Comparison of ENCODE assay signal across 16 mouse cellular contexts in genomic region chr10:117824139-117824538, GRCm38 (mm10). TPM values are rescaled to one million over a fixed set of nuclear protein-coding genes. Genes with fewer than 3 reads are reported as not detected.
A peak's percentile ranks its signal among the peaks of the same experiment; 100 is the strongest.
DNase-seq lines count a peak whose midpoint lies in the region; ATAC-seq and TF ChIP-seq lines count a peak whose summit lies in the region.
"Had no signal": no experiment of that assay in that cellular context is flagged by ENCODE, and none has a peak within 500 bp of the region (broad histone marks: within the 10 kb centered on the region; RNA-seq: fewer than 3 reads in every experiment).

No protein-coding gene starts in this region.

- intact Hi-C loops in left cerebral cortex, adult 2 months (cut with DNase I), result no loop called here
- intact Hi-C loops in left cerebral cortex, postnatal 14 days (cut with DNase I), result no loop called here

- H3K27ac ChIP-seq in left cerebral cortex, adult 2 months, result no peak overlapping the region
- no peak overlapping the region for H3K27ac ChIP-seq in intestine, embryonic 16.5 days (ENCODE audit: low read length)
- no peak overlapping the region for H3K27ac ChIP-seq in stomach, embryonic 16.5 days (ENCODE audit: low read length)
- H3K27ac ChIP-seq: hindbrain, embryonic 15.5 days; limb, embryonic 10.5 days; macrophage had no signal

- peak; percentile 37 for TF ChIP-seq CTCF in left cerebral cortex, adult 2 months (IDR thresholded peaks at IDR 0.05)
- peak; percentile 70 for TF ChIP-seq CTCF in lung, adult 2 months (IDR thresholded peaks at IDR 0.05; ENCODE audit: insufficient read depth, low read length)

- peaks cover 11% of the 10 kb centered on the region for H3K36me3 ChIP-seq in intestine, embryonic 16.5 days (ENCODE audit: control insufficient read depth, insufficient read depth, low read length)
- peaks cover 26% of the 10 kb centered on the region; the same call in 1 of the 2 replicates for H3K36me3 ChIP-seq in stomach, embryonic 16.5 days (ENCODE audit: control insufficient read depth, insufficient read depth, low read length)

- no peak overlapping the region for H3K9ac ChIP-seq in intestine, embryonic 16.5 days (ENCODE audit: low read depth, low read length)
- no peak overlapping the region for H3K9ac ChIP-seq in stomach, embryonic 16.5 days (ENCODE audit: low read length)
- H3K9ac ChIP-seq: hindbrain, embryonic 15.5 days had no signal

- WGBS in intestine, embryonic 16.5 days, result 55% methylated on average over 4 of the region's 4 CpGs
- 22% methylated on average over 4 of the region's 4 CpGs for WGBS in lung, adult 2 months
- 65% methylated on average over 4 of the region's 4 CpGs for WGBS in stomach, embryonic 16.5 days

- no peak for DNase-seq in left cerebral cortex, adult 2 months (ENCODE audit: extremely low spot score in 1 of 2, low spot score in 2 of 2)
- DNase-seq in left cerebral cortex, postnatal 14 days (ENCODE audit: low spot score in 2 of 2), result no peak
- DNase-seq in lung, adult 2 months, result no peak
- no peak for DNase-seq in frontal cortex, postnatal 36 days (ENCODE audit: low spot score in 2 of 2)
- DNase-seq: cerebellum, adult 8-10 months; heart, postnatal 10 days; kidney, postnatal 14 days had no signal

- H3K27me3 ChIP-seq in intestine, embryonic 16.5 days (replicated peaks; ENCODE audit: control insufficient read depth, insufficient read depth, low read length), result no peaks in the 10 kb centered on the region
- H3K27me3 ChIP-seq in stomach, embryonic 16.5 days (ENCODE audit: control insufficient read depth, insufficient read depth, low read length), result no peaks in the 10 kb centered on the region
- H3K27me3 ChIP-seq: CH12.LX; hindbrain, embryonic 15.5 days had no signal

- H3K4me2 ChIP-seq in intestine, embryonic 16.5 days (ENCODE audit: low read depth, low read length), result no peak overlapping the region
- H3K4me2 ChIP-seq in stomach, embryonic 16.5 days (ENCODE audit: low read depth, low read length), result no peak overlapping the region
- H3K4me2 ChIP-seq: hindbrain, embryonic 15.5 days had no signal

- H3K4me3 ChIP-seq in left cerebral cortex, adult 2 months, result no peak overlapping the region
- no peak overlapping the region for H3K4me3 ChIP-seq in intestine, embryonic 16.5 days (ENCODE audit: low read length)
- H3K4me3 ChIP-seq in lung, adult 2 months (replicated peaks; ENCODE audit: extremely low read depth, low read depth, low read length), result no peak overlapping the region
- no peak overlapping the region for H3K4me3 ChIP-seq in stomach, embryonic 16.5 days (replicated peaks; ENCODE audit: low read length)
- H3K4me3 ChIP-seq: erythroblast, embryonic 14.5 days; hindbrain, embryonic 15.5 days; limb, embryonic 10.5 days had no signal

- TF ChIP-seq POLR2A in lung, adult 2 months (IDR thresholded peaks at IDR 0.05; ENCODE audit: borderline replicate concordance, extremely low read depth, low read depth, low read length), result no peak

- ATAC-seq in intestine, embryonic 16.5 days, result peak; percentile 77
- peak; percentile 82 for ATAC-seq in stomach, embryonic 16.5 days (ENCODE audit: insufficient read depth, low FRiP score)
- ATAC-seq in CD4-positive, CD25-positive, alpha-beta regulatory T cell, adult 4 months, result no peak
- ATAC-seq: midbrain, embryonic 16.5 days had no signal

- H3K9me3 ChIP-seq in intestine, embryonic 16.5 days (ENCODE audit: control insufficient read depth, low read length), result no peaks in the 10 kb centered on the region
- H3K9me3 ChIP-seq in stomach, embryonic 16.5 days (replicated peaks; ENCODE audit: control insufficient read depth, low read length), result no peaks in the 10 kb centered on the region
- H3K9me3 ChIP-seq: hindbrain, embryonic 15.5 days; limb, embryonic 10.5 days had no signal

- peaks cover 12% of the 10 kb centered on the region for H3K4me1 ChIP-seq in intestine, embryonic 16.5 days (ENCODE audit: control insufficient read depth, insufficient read depth, low read length)
- H3K4me1 ChIP-seq in lung, adult 2 months (ENCODE audit: control insufficient read depth, insufficient read depth, low read length), result peaks cover 37% of the 10 kb centered on the region
- peaks cover 8% of the 10 kb centered on the region; the same call in 1 of the 2 replicates for H3K4me1 ChIP-seq in stomach, embryonic 16.5 days (ENCODE audit: control insufficient read depth, insufficient read depth, low read length)
- H3K4me1 ChIP-seq: limb, embryonic 10.5 days had no signal

RNA-seq across cellular contexts. Expression of gene Rap1b, which starts 21.7 kb away (rescaled TPM):
- total RNA-seq in left cerebral cortex, adult 2 months (2021), result 10 to 100 TPM; 59.7 to 61.2 TPM
- total RNA-seq in left cerebral cortex, postnatal 14 days (2021), result 10 to 100 TPM; 76.6 to 76.7 TPM
- polyA plus RNA-seq in intestine, embryonic 16.5 days (2015; fragmentation: Nextera tagmentation; extraction: Ambion mirVana), result 157 and 163 TPM in 2 replicates
- 57.1 and 71.7 TPM in 2 replicates for polyA plus RNA-seq in lung, adult 2 months (2012; rRNA removed)
- polyA plus RNA-seq in stomach, embryonic 16.5 days (2015; fragmentation: Nextera tagmentation; extraction: Ambion mirVana), result 166 and 176 TPM in 2 replicates
- polyA plus RNA-seq in CD4-positive, CD25-positive, alpha-beta regulatory T cell, adult 4 months (2017; shearing (Covaris generic)), result 10 to 100 TPM; 58.0 to 90.0 TPM

RNA-seq across cellular contexts. Expression of gene Nup107, which starts 31.6 kb away (rescaled TPM):
- total RNA-seq in left cerebral cortex, adult 2 months (2021), result 10 to 100 TPM; 13.4 to 15.9 TPM
- total RNA-seq in left cerebral cortex, postnatal 14 days (2021), result 10 to 100 TPM; 15.5 to 19.9 TPM
- polyA plus RNA-seq in intestine, embryonic 16.5 days (2015; fragmentation: Nextera tagmentation; extraction: Ambion mirVana), result 42.0 and 48.8 TPM in 2 replicates
- polyA plus RNA-seq in lung, adult 2 months (2012; rRNA removed), result 4.5 and 8.0 TPM in 2 replicates
- 49.8 and 51.5 TPM in 2 replicates for polyA plus RNA-seq in stomach, embryonic 16.5 days (2015; fragmentation: Nextera tagmentation; extraction: Ambion mirVana)
- polyA plus RNA-seq in CD4-positive, CD25-positive, alpha-beta regulatory T cell, adult 4 months (2017; shearing (Covaris generic)), result 10 to 100 TPM; 54.8 to 65.4 TPM
